Mouse (Mus musculus) limb, embryonic 14.5 days (tissue): ENCODE results near the gene Clock. TPM values are rescaled to one million over a fixed set of nuclear protein-coding genes. Genes with fewer than 3 reads are reported as not detected.

Experiments
- ATAC-seq: fragments of 200-750 bp; cut with Nextera tagmentation; 2 replicates; pipeline ENCODE4 v1.8.0; 2017; ENCODE audit warnings: low read depth, moderate number of reproducible peaks, moderate TSS enrichment; ENCODE audit not compliant: low FRiP score
- DNase-seq: peaks from one replicate; pipeline ENCODE4 v3.0.0-alpha.2; 2015; ENCODE audit warnings: low spot score
- H3K27ac ChIP-seq: fragments of 300-500 bp; sonication (generic); replicated peaks from 2 replicates; pipeline ENCODE4 v1.5.1; 2014; ENCODE audit warnings: low read depth, mild to moderate bottlenecking, low read length, moderate library complexity, mixed read lengths
- H3K27me3 ChIP-seq: fragments of 300-500 bp; sonication (generic); 2 replicates; pipeline ENCODE4 v1.6.1; 2014; ENCODE audit warnings: low read length, mixed read lengths; ENCODE audit not compliant: control insufficient read depth, insufficient read depth
- H3K36me3 ChIP-seq: fragments of 300-500 bp; sonication (generic); 2 replicates; pipeline ENCODE4 v1.6.1; 2014; ENCODE audit warnings: mild to moderate bottlenecking, low read length, moderate library complexity, mixed read lengths; ENCODE audit not compliant: control insufficient read depth, insufficient read depth
- H3K4me1 ChIP-seq: fragments of 300-500 bp; sonication (generic); 2 replicates; pipeline ENCODE4 v1.6.1; 2014; ENCODE audit warnings: antibody characterized with exemption, low read length, mixed read lengths; ENCODE audit not compliant: control insufficient read depth, insufficient read depth
- H3K4me2 ChIP-seq: fragments of 300-500 bp; sonication (generic); replicated peaks from 2 replicates; pipeline ENCODE4 v1.6.1; 2014; ENCODE audit warnings: low read depth, mild to moderate bottlenecking, low read length, moderate library complexity; ENCODE audit not compliant: severe bottlenecking
- H3K4me3 ChIP-seq: fragments of 300-500 bp; sonication (generic); replicated peaks from 2 replicates; pipeline ENCODE4 v1.5.1; 2014; ENCODE audit warnings: low read length
- H3K9ac ChIP-seq: fragments of 300-500 bp; sonication (generic); 2 replicates; pipeline ENCODE4 v1.6.1; 2014; ENCODE audit warnings: mild to moderate bottlenecking, low read depth, low read length, moderate library complexity; ENCODE audit not compliant: severe bottlenecking
- H3K9me3 ChIP-seq: fragments of 300-500 bp; sonication (generic); 2 replicates; pipeline ENCODE4 v1.6.1; 2016; ENCODE audit warnings: low read length; ENCODE audit not compliant: control insufficient read depth
- POLR2A ChIP-seq: fragments of 200-500 bp; IDR thresholded peaks from 2 replicates; pipeline ENCODE4 v1.8.0; 2012; ENCODE audit warnings: inconsistent platforms, mild to moderate bottlenecking, moderate library complexity, borderline replicate concordance; ENCODE audit not compliant: insufficient read depth, insufficient read length; ENCODE audit errors: extremely low read depth
- WGBS: fragments of 180-500 bp; shearing (Covaris S2); extraction: QIAGEN DNeasy Blood & Tissue Kit; methylation state at CpG from one replicate; pipeline ENCODE4 v1.1.7; 2014; 5-methylcytosine and 5-hydroxymethylcytosine counted together
- polyA plus RNA-seq, 2 experiments: library from polyadenylated mRNA; depleted of rRNA in 1 of 2; stranded (reverse) in 1 of 2; unstranded in 1 of 2; fragments of >200 nt; fragmentation: Nextera tagmentation in 1 of 2; extraction: Ambion mirVana in 1 of 2; gene quantifications; 2 replicates each; pipeline versions ENCODE4 v1.2.1 to v1.2.3; 2012 to 2014

The Clock gene
- polyA plus RNA-seq, 2 experiments, result 11.7 to 15.9 TPM

DNA sequence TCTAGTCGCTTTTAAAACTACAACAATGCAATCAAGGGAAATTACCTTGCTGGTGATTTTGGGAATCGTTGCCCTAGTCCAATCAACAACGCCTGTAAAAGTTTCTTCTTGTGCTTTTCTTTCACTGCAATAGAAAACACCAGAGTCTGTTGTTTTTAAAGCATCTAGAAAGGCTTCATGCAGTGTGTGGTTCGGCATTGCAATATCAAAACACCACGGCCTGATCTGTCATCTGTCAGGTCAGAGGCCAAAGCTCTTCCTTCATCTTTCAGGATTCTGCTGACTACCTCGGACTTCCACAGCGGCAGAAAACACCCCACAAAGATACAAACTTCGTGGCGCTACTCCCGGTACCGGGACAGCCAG lies 1.2 kb downstream of the Clock start:
- H3K27me3 ChIP-seq, result no peaks in the 10 kb centered on the region
- TF ChIP-seq POLR2A, result no peak
- H3K4me3 ChIP-seq, result peak overlapping the region; percentile 95
- no peak for ATAC-seq
- WGBS, result 3% methylated on average over 11 of the region's 11 CpGs
- 0 out of 2 replicates have a peak, but pooled peaks cover 4% of the 10 kb centered on the region for H3K36me3 ChIP-seq
- peak overlapping the region; percentile 96 for H3K27ac ChIP-seq
- peak overlapping the region; percentile 93 for H3K9ac ChIP-seq
- H3K9me3 ChIP-seq, result no peaks in the 10 kb centered on the region
- peak overlapping the region; percentile 86 for H3K4me2 ChIP-seq
- H3K4me1 ChIP-seq, result peaks cover 11% of the 10 kb centered on the region; the same call in 1 of the 2 replicates
- no peak for DNase-seq

DNA sequence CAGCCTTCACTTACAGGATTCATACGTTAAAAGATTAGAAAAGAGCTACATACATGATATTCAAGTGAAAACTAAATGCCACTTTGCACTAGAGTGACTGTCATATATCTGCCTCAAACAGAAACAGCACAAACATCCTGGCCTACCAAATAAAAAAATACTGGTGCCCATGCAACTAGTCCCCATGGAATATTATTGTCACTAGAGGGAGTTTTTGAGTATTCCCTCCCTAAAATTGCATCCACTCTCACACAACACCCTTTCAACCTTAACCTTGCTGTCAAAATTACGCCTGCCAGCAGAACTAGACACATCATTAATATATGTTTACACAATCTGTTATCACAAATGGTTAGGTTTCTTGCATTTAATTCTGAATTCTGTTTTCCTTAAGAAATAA lies 2.6 kb downstream of the Clock start:
- DNase-seq (no peak), ATAC-seq (no peak)
- no peak overlapping the region for H3K9ac ChIP-seq
- no peak overlapping the region for H3K27ac ChIP-seq
- WGBS, result 90% methylated on average over 2 of the region's 2 CpGs
- H3K4me2 ChIP-seq, result no peak overlapping the region
- peaks cover 8% of the 10 kb centered on the region; the same call in 1 of the 2 replicates for H3K36me3 ChIP-seq
- no peak for TF ChIP-seq POLR2A
- no peaks in the 10 kb centered on the region for H3K9me3 ChIP-seq
- H3K27me3 ChIP-seq, result no peaks in the 10 kb centered on the region
- peaks cover 11% of the 10 kb centered on the region; the same call in 1 of the 2 replicates for H3K4me1 ChIP-seq
- no peak overlapping the region for H3K4me3 ChIP-seq

DNA sequence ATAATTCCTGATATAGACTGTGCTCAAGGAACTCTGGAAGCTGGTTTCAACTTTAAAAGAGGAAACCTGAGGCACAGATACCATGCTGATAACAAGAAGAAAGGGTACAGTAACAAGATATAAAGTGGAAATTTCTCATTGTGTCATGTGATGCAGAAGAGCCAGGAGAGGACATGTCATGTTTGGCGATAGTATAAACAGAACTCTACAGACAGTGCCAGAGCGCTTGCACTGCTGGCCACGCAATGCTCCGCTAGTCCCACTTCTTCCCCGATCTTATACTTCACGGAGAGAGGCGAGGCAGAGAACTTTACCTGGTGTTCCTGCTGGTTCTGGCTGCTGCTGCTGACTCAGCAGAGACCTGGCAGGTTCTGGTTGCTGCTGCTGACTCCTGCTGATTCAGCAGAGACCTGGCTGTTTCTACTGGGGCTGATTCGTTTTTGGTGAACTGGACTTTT lies 15.3 kb downstream of the Clock start:
- H3K27ac ChIP-seq, result no peak overlapping the region
- H3K27me3 ChIP-seq, result no peaks in the 10 kb centered on the region
- ATAC-seq (no peak), DNase-seq (no peak)
- H3K4me3 ChIP-seq, result no peak overlapping the region
- no peak overlapping the region for H3K4me2 ChIP-seq
- H3K4me1 ChIP-seq, result no peaks in the 10 kb centered on the region
- no peaks in the 10 kb centered on the region for H3K9me3 ChIP-seq
- TF ChIP-seq POLR2A, result no peak
- no peaks in the 10 kb centered on the region for H3K36me3 ChIP-seq
- no peak overlapping the region for H3K9ac ChIP-seq
- WGBS, result 92% methylated on average over 8 of the region's 8 CpGs

DNA sequence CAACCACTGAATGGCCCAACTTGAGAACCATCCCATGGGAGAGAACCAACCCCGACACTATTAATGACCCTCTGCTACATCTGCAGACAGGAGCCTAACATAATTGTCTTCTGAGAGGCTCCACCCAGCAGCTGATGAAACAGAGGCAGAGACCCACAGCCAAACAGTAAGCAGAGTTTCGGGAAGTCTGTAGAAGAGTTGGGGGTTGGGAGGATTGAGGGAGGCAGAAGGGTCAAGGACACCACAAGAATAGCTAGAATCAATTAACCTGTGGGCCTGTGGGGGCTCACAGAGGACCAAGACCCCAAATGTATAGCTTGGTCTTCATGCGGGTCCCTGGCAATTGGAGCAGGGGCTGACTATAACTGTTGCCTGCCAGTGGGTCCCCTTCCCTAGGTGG lies 16.3 kb downstream of the Clock start:
- H3K27me3 ChIP-seq, result no peaks in the 10 kb centered on the region
- no peaks in the 10 kb centered on the region for H3K4me1 ChIP-seq
- DNase-seq (no peak), ATAC-seq (no peak)
- no peaks in the 10 kb centered on the region for H3K36me3 ChIP-seq
- H3K4me3 ChIP-seq, result no peak overlapping the region
- 87% methylated on average over 3 of the region's 3 CpGs for WGBS
- H3K27ac ChIP-seq, result no peak overlapping the region
- no peaks in the 10 kb centered on the region for H3K9me3 ChIP-seq
- TF ChIP-seq POLR2A, result no peak
- H3K4me2 ChIP-seq, result no peak overlapping the region
- H3K9ac ChIP-seq, result no peak overlapping the region

DNA sequence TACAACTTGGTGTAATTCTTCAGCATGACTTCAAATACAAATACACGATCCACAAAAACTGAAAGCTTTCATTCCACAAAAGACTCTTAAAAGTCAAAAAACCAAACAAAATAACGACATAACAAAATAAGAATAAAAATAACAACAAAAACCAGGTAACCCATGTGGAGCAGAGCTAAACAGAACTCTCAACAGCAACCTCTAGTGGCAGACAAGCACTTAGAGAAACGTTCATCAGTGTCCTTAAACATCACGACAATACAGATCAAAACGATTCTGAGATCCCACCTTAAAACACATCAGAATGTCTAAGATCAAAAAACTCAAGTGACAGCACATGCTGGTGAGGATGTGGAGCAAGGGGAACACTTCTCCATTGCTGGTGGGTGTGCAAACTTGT lies 17.5 kb downstream of the Clock start:
- H3K9me3 ChIP-seq, result no peaks in the 10 kb centered on the region
- no peak overlapping the region for H3K4me2 ChIP-seq
- H3K4me3 ChIP-seq, result no peak overlapping the region
- no peaks in the 10 kb centered on the region for H3K4me1 ChIP-seq
- DNase-seq (no peak), ATAC-seq (no peak)
- no peaks in the 10 kb centered on the region for H3K27me3 ChIP-seq
- no peak for TF ChIP-seq POLR2A
- H3K27ac ChIP-seq, result no peak overlapping the region
- 83% methylated on average over 5 of the region's 5 CpGs for WGBS
- no peak overlapping the region for H3K9ac ChIP-seq
- no peaks in the 10 kb centered on the region for H3K36me3 ChIP-seq

DNA sequence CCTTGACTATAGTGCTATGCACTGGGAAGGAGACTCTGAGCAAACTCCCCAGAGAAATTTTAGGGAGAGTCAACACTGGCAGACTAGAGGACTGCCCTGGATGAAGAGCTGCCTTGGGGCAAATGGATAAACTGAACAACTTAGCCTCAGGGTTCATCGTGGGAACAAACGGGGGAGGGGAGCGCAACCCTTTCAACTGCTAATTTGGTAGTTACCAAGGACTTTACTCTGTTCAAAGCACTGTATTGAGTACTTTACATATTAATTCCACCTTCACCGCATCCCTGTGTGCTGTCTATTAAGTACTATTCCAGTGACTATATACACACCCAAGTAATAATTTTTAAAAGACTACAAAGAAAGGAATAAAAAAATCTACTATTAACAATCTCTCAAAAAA lies 18.9 kb downstream of the Clock start:
- Histone ChIP-seq H3K9ac (no peak overlapping the region), H3K9me3 (no peaks in the 10 kb centered on the region), H3K4me3 (no peak overlapping the region), H3K4me2 (no peak overlapping the region), H3K4me1 (0 out of 2 replicates have a peak, but pooled peaks cover 1% of the 10 kb centered on the region), H3K27ac (no peak overlapping the region), H3K36me3 (no peaks in the 10 kb centered on the region), H3K27me3 (no peaks in the 10 kb centered on the region)
- no peak for ATAC-seq
- DNase-seq, result no peak
- WGBS, result 75% methylated on average over 4 of the region's 4 CpGs
- TF ChIP-seq POLR2A, result no peak
